Mouse (Mus musculus): ENCODE measurements around the gene Sycp2l. TPM values are rescaled to one million over a fixed set of nuclear protein-coding genes. Genes with fewer than 3 reads are reported as not detected.

Sycp2l gene
- total RNA-seq (2021) = under 1 TPM in 1 of 2 experiments, not detected in 1; 0.49 TPM

- intact Hi-C loops (cut with DNase I) = no loop called here
- DNase-seq (ENCODE audit: extremely low spot score in 1 of 2, low spot score in 2 of 2) = no peak
These were observed at the start of gene Sycp2l for GRCm38 (mm10) chr13:41113940-41114339. TSS of gene Sycp2l (plus strand) at chr13:41114307.

GRCm38 (mm10) chr13:41067618-41068017 lies 46.5 kb upstream of the Sycp2l start:
- no peak for DNase-seq (ENCODE audit: extremely low spot score in 1 of 2, low spot score in 2 of 2)
- intact Hi-C loops (cut with DNase I) = no loop called here

GRCm38 (mm10) chr13:41071617-41072016 lies 42.5 kb upstream of the Sycp2l start:
- no peak for DNase-seq (ENCODE audit: extremely low spot score in 1 of 2, low spot score in 2 of 2)
- intact Hi-C loops (cut with DNase I) = no loop called here

DNA sequence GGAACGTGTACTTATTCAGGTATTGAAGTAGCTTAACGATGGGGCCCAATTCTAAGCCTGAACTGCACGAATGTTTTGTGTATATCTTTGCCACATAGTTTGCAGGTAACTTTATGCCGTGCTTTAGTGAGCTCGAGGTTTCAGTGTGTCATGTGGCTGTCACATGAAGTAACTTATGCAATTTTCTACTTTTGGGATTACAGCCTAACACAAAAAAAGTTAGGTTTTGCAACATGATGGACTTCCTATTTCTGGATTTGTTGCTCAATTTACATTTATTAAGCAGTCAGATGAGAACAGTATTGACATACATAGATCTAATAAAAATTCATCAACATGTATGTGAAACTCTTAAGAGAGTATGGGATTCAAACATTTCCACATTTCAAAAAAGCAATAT lies 40.3 kb upstream of the Sycp2l start:
- intact Hi-C loops (cut with DNase I) = no loop called here
- no peak for DNase-seq (ENCODE audit: extremely low spot score in 1 of 2, low spot score in 2 of 2)

GRCm38 (mm10) chr13:41077921-41078320 lies 36.2 kb upstream of the Sycp2l start:
- DNase-seq (ENCODE audit: extremely low spot score in 1 of 2, low spot score in 2 of 2) = no peak
- intact Hi-C loops (cut with DNase I) = no loop called here

GRCm38 (mm10) chr13:41078690-41079420 lies 35.3 kb upstream of the Sycp2l start:
- intact Hi-C loops (cut with DNase I) = no loop called here
- no peak for DNase-seq (ENCODE audit: extremely low spot score in 1 of 2, low spot score in 2 of 2)

- DNase-seq (ENCODE audit: extremely low spot score in 1 of 2, low spot score in 2 of 2) = peak; percentile 35 to 63
- intact Hi-C loops (cut with DNase I) = no loop called here
These were observed 34.7 kb upstream of the Sycp2l start, which contains the start of gene Mak for GRCm38 (mm10) chr13:41079421-41079780. TSS of gene Mak (minus strand) at chr13:41079706.

GRCm38 (mm10) chr13:41079859-41080258 lies 34.2 kb upstream of the Sycp2l start:
- intact Hi-C loops (cut with DNase I) = loop anchor here (10.0 kb wide), 1 partner anchor 495 kb away; no protein-coding TSS in a partner anchor
- DNase-seq (ENCODE audit: extremely low spot score in 1 of 2, low spot score in 2 of 2) = no peak

DNA sequence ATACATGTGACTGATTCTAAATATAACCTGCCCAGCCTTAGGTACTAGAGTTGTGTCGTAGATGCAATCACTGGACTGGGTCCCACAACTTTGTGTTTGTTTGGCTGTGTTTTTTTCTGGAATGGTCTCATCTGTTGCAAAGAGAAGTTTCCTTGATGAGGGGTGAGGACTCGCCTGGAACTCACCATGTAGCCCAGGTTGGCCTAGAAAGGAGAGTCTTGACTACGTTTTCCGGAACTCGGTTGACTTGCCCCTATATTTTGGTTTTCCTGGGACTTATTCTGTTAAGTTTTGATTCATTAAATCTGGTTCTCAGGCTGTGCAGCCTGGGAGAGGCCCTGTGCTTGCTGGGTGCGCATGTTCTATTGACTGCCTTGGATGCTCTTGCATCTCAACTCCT lies 33.4 kb upstream of the Sycp2l start:
- DNase-seq (ENCODE audit: extremely low spot score in 1 of 2, low spot score in 2 of 2) = no peak
- intact Hi-C loops (cut with DNase I) = loop anchor here (10.0 kb wide), 1 partner anchor 494 kb away; no protein-coding TSS in a partner anchor

DNA sequence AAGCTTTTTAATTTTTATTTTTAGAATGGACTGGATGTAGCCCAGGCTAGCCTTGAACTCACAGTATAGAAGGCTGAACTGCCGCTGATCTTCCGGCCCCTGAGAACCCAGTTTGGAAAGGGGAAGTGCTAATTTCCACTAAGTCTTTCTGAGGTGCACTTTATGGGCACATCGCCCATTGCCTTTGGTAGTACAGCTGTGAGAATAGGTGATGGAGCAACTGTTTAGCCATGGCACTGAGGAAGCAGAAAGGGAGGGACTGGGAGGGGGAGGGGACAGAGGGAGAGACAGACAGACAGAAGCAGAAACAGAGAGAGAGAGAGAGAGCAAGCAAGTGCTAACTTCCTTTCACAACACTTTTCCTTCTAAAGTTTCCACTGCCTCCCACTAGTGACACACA lies 29.6 kb upstream of the Sycp2l start:
- intact Hi-C loops (cut with DNase I) = loop anchor here (2.0 to 10.0 kb wide), 2 partner anchors 154 to 490 kb away; no protein-coding TSS in a partner anchor
- DNase-seq (ENCODE audit: extremely low spot score in 1 of 2, low spot score in 2 of 2) = no peak

- intact Hi-C loops (cut with DNase I) = loop anchor here (2.0 to 10.0 kb wide), 2 partner anchors 154 to 490 kb away; no protein-coding TSS in a partner anchor
- no peak for DNase-seq (ENCODE audit: extremely low spot score in 1 of 2, low spot score in 2 of 2)
These were observed 29.0 kb upstream of the Sycp2l start for GRCm38 (mm10) chr13:41085140-41085539.

- intact Hi-C loops (cut with DNase I) = loop anchor here (10.0 kb wide), 1 partner anchor 486 kb away; no protein-coding TSS in a partner anchor
- DNase-seq (ENCODE audit: extremely low spot score in 1 of 2, low spot score in 2 of 2) = no peak
These were observed 25.4 kb upstream of the Sycp2l start for GRCm38 (mm10) chr13:41088746-41089145.

DNA sequence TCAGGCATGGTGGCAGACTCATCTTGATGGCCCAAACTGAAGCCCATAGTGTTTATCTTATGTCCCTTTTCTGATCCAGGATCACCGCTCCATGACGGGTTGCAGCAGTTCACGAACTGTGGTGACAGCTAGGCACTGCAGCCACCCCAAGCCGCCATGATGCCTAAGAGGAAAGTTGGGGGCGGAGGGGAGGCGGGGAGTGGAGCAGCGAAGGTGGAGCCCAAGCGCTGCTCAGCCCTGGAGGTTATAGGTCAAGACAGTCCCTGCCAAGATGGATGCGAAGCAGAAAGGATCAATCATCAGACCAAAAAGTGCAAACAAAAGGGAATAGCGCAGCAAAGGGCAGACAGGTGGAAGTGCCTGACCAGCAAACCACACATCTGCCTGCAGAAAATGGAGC lies 22.8 kb upstream of the Sycp2l start:
- intact Hi-C loops (cut with DNase I) = loop anchor here (5.0 kb wide), 1 partner anchor 41 kb away; no protein-coding TSS in a partner anchor
- DNase-seq (ENCODE audit: extremely low spot score in 1 of 2, low spot score in 2 of 2) = no peak

- intact Hi-C loops (cut with DNase I) = loop anchor here (5.0 kb wide), 1 partner anchor 38 kb away; no protein-coding TSS in a partner anchor
These were observed 19.9 kb upstream of the Sycp2l start for GRCm38 (mm10) chr13:41094160-41094559.

GRCm38 (mm10) chr13:41097324-41098058 lies 16.6 kb upstream of the Sycp2l start:
- intact Hi-C loops (cut with DNase I) = no loop called here
- no peak for DNase-seq (ENCODE audit: extremely low spot score in 1 of 2, low spot score in 2 of 2)

More at GRCm38 (mm10) chr13:41094160-41094559, 19.9 kb upstream of the Sycp2l start:
- no peak for DNase-seq (ENCODE audit: extremely low spot score in 1 of 2, low spot score in 2 of 2)

DNA sequence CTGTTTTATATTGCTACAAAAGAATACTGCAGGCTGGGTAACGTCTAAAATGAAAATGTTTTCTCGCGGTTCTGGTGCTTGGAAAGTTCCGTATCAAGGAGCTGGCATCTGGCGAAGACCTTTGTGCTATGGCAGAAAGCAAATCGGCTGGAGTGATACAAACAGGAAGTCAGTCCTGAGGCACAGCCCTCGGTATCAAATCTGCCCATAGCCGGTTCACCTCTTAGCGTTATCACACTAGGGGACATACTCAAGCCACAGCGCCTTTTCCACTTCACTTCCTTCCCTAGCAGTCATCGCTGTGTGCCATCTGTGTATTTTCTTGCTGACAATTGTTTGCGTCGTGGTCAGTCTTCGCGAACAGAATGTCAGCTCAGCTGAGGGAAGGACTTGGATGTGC lies 15.8 kb upstream of the Sycp2l start:
- no peak for DNase-seq (ENCODE audit: extremely low spot score in 1 of 2, low spot score in 2 of 2)
- intact Hi-C loops (cut with DNase I) = no loop called here

DNA sequence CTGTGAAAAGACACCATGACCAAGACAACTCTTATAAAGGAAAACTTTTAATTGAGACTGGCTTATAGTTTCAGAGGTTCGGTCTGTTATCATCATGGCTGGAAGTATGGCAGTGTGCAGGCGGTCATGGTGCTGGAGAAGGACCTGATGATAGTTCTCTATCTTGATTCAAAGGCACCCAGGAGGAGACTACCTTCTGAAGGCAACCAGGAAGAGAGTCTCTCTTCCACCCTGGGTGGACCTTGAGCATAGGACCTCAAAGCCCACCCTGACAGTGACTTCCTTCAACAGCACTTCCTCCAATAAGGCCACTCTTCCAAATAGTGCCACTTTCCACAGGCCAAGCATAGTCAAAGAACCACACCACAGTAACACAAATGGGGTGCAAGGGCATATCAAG lies 14.1 kb upstream of the Sycp2l start:
- intact Hi-C loops (cut with DNase I) = no loop called here

DNA sequence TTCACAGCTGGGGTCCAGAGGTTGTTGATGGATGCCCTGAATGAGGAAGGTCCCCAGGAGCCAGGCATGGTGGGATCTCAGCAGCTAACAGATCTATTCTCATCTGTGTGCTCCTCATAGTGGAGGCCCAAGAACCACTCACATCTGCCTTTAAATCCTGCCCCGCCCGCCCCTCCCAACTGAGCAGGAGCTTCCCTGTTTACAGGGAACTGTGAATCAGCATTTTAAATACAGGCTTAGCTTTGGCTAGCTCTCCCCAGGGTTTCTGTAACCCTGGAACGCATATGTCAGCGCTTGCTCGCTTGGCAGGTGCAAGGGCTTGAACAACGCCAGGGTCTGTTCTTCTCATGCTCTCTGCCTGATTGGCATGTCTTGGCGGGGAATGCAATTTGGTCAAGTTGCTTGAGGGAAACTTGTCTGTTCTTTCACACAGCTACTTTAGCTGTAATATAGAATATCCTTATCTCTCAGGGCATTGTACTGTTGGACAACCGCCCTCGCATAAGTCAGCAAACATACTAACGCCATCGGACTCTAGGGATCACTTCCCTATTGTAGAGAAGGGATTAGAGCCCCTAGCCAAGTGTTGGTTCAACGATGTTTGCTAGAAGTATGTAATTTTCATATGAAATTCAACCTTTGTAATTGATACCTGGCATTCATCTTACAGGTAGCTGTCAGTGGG lies 10.1 kb upstream of the Sycp2l start:
- intact Hi-C loops (cut with DNase I) = no loop called here
- DNase-seq (ENCODE audit: extremely low spot score in 1 of 2, low spot score in 2 of 2) = no peak

More for the DNA sequence above, 14.1 kb upstream of the Sycp2l start:
- DNase-seq (ENCODE audit: extremely low spot score in 1 of 2, low spot score in 2 of 2) = no peak

DNA sequence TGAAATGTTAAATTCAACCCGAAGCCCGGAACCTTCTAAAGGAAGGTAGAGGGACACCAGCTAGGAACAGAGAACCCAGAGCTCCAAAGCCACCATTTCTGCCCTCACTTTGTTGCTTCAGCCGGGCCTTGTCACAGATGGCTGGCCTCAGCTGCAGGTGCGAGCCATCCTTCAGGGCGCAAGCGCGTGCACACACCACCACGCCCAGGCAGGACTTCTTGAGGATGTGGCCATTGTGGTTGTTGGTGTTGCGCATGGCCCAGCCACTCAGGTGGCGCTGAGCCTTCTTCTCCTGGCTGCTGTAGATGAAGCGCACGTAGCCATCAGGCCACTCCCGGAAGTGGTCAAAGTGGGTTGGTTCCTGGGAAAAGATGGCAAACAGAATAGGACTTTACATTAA lies 8.6 kb upstream of the Sycp2l start:
- intact Hi-C loops (cut with DNase I) = no loop called here

More for the DNA sequence above, 8.6 kb upstream of the Sycp2l start:
- no peak for DNase-seq (ENCODE audit: extremely low spot score in 1 of 2, low spot score in 2 of 2)
